ENCODE assay signal across 12 mouse cellular contexts in genomic region chr15:88709878-88710277, GRCm38 (mm10).
"Had no signal": no experiment of that assay in that cellular context is flagged by ENCODE, and none has a peak within 500 bp of the region (broad histone marks: within the 10 kb centered on the region; RNA-seq: fewer than 3 reads in every experiment).

No protein-coding gene starts in this region.

- H3K9me3 ChIP-seq: midbrain, embryonic 10.5 days; midbrain, embryonic 12.5 days; neural tube, embryonic 12.5 days had no signal

- H3K4me1 ChIP-seq: midbrain, embryonic 12.5 days; neural tube, embryonic 12.5 days had no signal

- DNase-seq: lung, embryonic 14.5 days; lung, postnatal 10 days; lung, postnatal 4 days; midbrain, embryonic 14.5 days; right cerebral cortex, postnatal 14 days; thymus, adult 18-20 months; thymus, postnatal 14 days; thymus, postnatal 36 days had no signal

- H3K27me3 ChIP-seq: midbrain, embryonic 12.5 days; neural tube, embryonic 12.5 days had no signal

- H3K9ac ChIP-seq: lung, embryonic 14.5 days; midbrain, embryonic 12.5 days; neural tube, embryonic 12.5 days had no signal

- H3K4me3 ChIP-seq: midbrain, embryonic 10.5 days; midbrain, embryonic 12.5 days; myocyte; neural tube, embryonic 12.5 days had no signal

- H3K27ac ChIP-seq: midbrain, embryonic 10.5 days; midbrain, embryonic 12.5 days; neural tube, embryonic 12.5 days had no signal
